Mouse (Mus musculus) WW6 (cell line): Measurements from ENCODE around the gene Fam78b.

Experiments used
- DNase-seq: peaks from one replicate; pipeline ENCODE4 v3.0.0-alpha.2; 2013; ENCODE audit warnings: low read depth, low spot score

Gene Fam78b

GRCm38 (mm10) chr1:167032046-167032648 lies 30.9 kb downstream of the Fam78b start:
- no peak for DNase-seq

- no peak for DNase-seq
Measured at GRCm38 (mm10) chr1:167034435-167034834, 33.2 kb downstream of the Fam78b start.

GRCm38 (mm10) chr1:167042558-167042957 lies 41.3 kb downstream of the Fam78b start:
- no peak for DNase-seq

GRCm38 (mm10) chr1:167046169-167046927 lies 45.1 kb downstream of the Fam78b start:
- no peak for DNase-seq

GRCm38 (mm10) chr1:167050859-167051258 lies 49.6 kb downstream of the Fam78b start:
- no peak for DNase-seq

- DNase-seq: no peak
Measured at GRCm38 (mm10) chr1:167054029-167054428, 52.8 kb downstream of the Fam78b start.

- no peak for DNase-seq
Measured at GRCm38 (mm10) chr1:167057543-167057942, 56.3 kb downstream of the Fam78b start.

GRCm38 (mm10) chr1:167059550-167060285 lies 58.5 kb downstream of the Fam78b start:
- DNase-seq: peak; percentile 18

GRCm38 (mm10) chr1:167063971-167064370 lies 62.8 kb downstream of the Fam78b start:
- DNase-seq: no peak

- DNase-seq: no peak
Measured at GRCm38 (mm10) chr1:167065541-167065940, 64.3 kb downstream of the Fam78b start.

- no peak for DNase-seq
Measured at GRCm38 (mm10) chr1:167065986-167066385, 64.8 kb downstream of the Fam78b start.

GRCm38 (mm10) chr1:167066933-167067341 lies 65.7 kb downstream of the Fam78b start:
- DNase-seq: no peak

GRCm38 (mm10) chr1:167069741-167070140 lies 68.5 kb downstream of the Fam78b start:
- no peak for DNase-seq

GRCm38 (mm10) chr1:167070306-167070705 lies 69.1 kb downstream of the Fam78b start:
- no peak for DNase-seq

GRCm38 (mm10) chr1:167075726-167076125 lies 74.5 kb downstream of the Fam78b start:
- DNase-seq: no peak

- DNase-seq: no peak
Measured at GRCm38 (mm10) chr1:167079476-167079875, 78.3 kb downstream of the Fam78b start.

GRCm38 (mm10) chr1:167081946-167082345 lies 80.7 kb downstream of the Fam78b start:
- DNase-seq: no peak

- DNase-seq: no peak
Measured at GRCm38 (mm10) chr1:167082506-167083100, 81.4 kb downstream of the Fam78b start.

- DNase-seq: no peak
Measured at GRCm38 (mm10) chr1:167083181-167083580, 82.0 kb downstream of the Fam78b start.

- no peak for DNase-seq
Measured at GRCm38 (mm10) chr1:167084330-167084729, 83.1 kb downstream of the Fam78b start.

- no peak for DNase-seq
Measured at GRCm38 (mm10) chr1:167085461-167085860, 84.2 kb downstream of the Fam78b start.

- DNase-seq: no peak
Measured at GRCm38 (mm10) chr1:167090466-167090865, 89.2 kb downstream of the Fam78b start.
